Comparison of ENCODE assay signal across 31 mouse cellular contexts in the genomic region with DNA sequence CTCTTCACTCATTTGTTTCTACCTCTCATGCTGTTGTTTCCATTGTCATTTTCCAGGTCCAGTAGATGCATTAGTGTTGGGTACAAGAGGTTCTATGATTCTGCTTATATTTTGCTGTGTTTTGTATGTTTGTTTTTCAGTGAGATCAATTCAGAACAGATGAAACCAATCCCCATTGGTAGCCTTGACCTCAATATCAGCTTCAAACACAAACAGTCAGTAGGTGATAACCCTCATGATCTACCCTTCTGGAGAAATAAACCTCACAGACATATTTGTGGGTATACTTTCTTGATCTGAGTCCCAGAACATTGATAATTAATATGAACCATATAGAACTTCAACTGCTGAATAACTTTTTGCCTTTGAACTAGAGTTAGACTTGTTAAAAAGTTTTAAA.
"Had no signal": no experiment of that assay in that cellular context is flagged by ENCODE, and none has a peak within 500 bp of the region (broad histone marks: within the 10 kb centered on the region; RNA-seq: fewer than 3 reads in every experiment).

No protein-coding gene starts in this region.

- H3K27ac ChIP-seq: left cerebral cortex, adult 2 months; limb, embryonic 10.5 days; limb, embryonic 12.5 days; limb, embryonic 13.5 days; limb, embryonic 15.5 days; liver, embryonic 13.5 days; liver, embryonic 14.5 days; liver, embryonic 15.5 days; lung, embryonic 15.5 days; macrophage; midbrain, embryonic 10.5 days; midbrain, embryonic 12.5 days; midbrain, embryonic 13.5 days; midbrain, embryonic 15.5 days; neural tube, embryonic 12.5 days; neural tube, embryonic 13.5 days had no signal

- H3K4me2 ChIP-seq: limb, embryonic 12.5 days; limb, embryonic 13.5 days; limb, embryonic 15.5 days; liver, embryonic 11.5 days; liver, embryonic 13.5 days; liver, embryonic 15.5 days; lung, embryonic 14.5 days; lung, embryonic 15.5 days; midbrain, embryonic 11.5 days; midbrain, embryonic 12.5 days; midbrain, embryonic 13.5 days; midbrain, embryonic 15.5 days; neural tube, embryonic 12.5 days; neural tube, embryonic 13.5 days had no signal

- ATAC-seq: lung, postnatal 0 days; midbrain, embryonic 13.5 days; midbrain, embryonic 15.5 days; midbrain, embryonic 16.5 days had no signal

- DNase-seq: left cerebral cortex, postnatal 4 days; liver, embryonic 13.5 days; lung, adult 18-20 months; lung, adult 2 months; lung, embryonic 14.5 days; lung, postnatal 10 days; lung, postnatal 14 days; lung, postnatal 36 days; lung, postnatal 4 days; midbrain, embryonic 14.5 days had no signal

- H3K27me3 ChIP-seq: limb, embryonic 12.5 days; limb, embryonic 13.5 days; limb, embryonic 15.5 days; liver, embryonic 13.5 days; liver, embryonic 15.5 days; lung, embryonic 15.5 days; megakaryocyte, embryonic 14.5 days; midbrain, embryonic 12.5 days; midbrain, embryonic 13.5 days; midbrain, embryonic 15.5 days; neural tube, embryonic 12.5 days; neural tube, embryonic 13.5 days had no signal

- H3K4me3 ChIP-seq: left cerebral cortex, adult 2 months; limb, embryonic 10.5 days; limb, embryonic 12.5 days; limb, embryonic 13.5 days; limb, embryonic 15.5 days; liver, embryonic 13.5 days; liver, embryonic 15.5 days; lung, embryonic 15.5 days; megakaryocyte, embryonic 14.5 days; midbrain, embryonic 10.5 days; midbrain, embryonic 12.5 days; midbrain, embryonic 13.5 days; midbrain, embryonic 15.5 days; myocyte; neural tube, embryonic 12.5 days; neural tube, embryonic 13.5 days had no signal

- H3K4me1 ChIP-seq: limb, embryonic 10.5 days; limb, embryonic 12.5 days; limb, embryonic 13.5 days; liver, embryonic 13.5 days; liver, embryonic 15.5 days; lung, embryonic 15.5 days; midbrain, embryonic 12.5 days; midbrain, embryonic 13.5 days; midbrain, embryonic 15.5 days; neural tube, embryonic 12.5 days; neural tube, embryonic 13.5 days had no signal

- H3K9ac ChIP-seq: limb, embryonic 12.5 days; limb, embryonic 13.5 days; limb, embryonic 15.5 days; liver, embryonic 13.5 days; liver, embryonic 14.5 days; liver, embryonic 15.5 days; lung, embryonic 14.5 days; lung, embryonic 15.5 days; midbrain, embryonic 12.5 days; midbrain, embryonic 13.5 days; midbrain, embryonic 15.5 days; neural tube, embryonic 12.5 days; neural tube, embryonic 13.5 days had no signal

- H3K9me3 ChIP-seq: limb, embryonic 10.5 days; limb, embryonic 12.5 days; limb, embryonic 13.5 days; limb, embryonic 15.5 days; liver, embryonic 13.5 days; liver, embryonic 15.5 days; lung, embryonic 15.5 days; megakaryocyte, embryonic 14.5 days; midbrain, embryonic 10.5 days; midbrain, embryonic 12.5 days; midbrain, embryonic 13.5 days; midbrain, embryonic 15.5 days; neural tube, embryonic 12.5 days; neural tube, embryonic 13.5 days had no signal

- H3K36me3 ChIP-seq: limb, embryonic 10.5 days; limb, embryonic 12.5 days; limb, embryonic 13.5 days; limb, embryonic 15.5 days; liver, embryonic 13.5 days; liver, embryonic 15.5 days; lung, embryonic 15.5 days; midbrain, embryonic 10.5 days; midbrain, embryonic 12.5 days; midbrain, embryonic 13.5 days; midbrain, embryonic 15.5 days; neural tube, embryonic 12.5 days; neural tube, embryonic 13.5 days had no signal
